Mouse (Mus musculus) mouse embryonic stem cell (cell line): ENCODE data around the gene Col9a3.

Experiments
- in situ Hi-C, 2 experiments: fragments of 300-500 bp; cut with MboI; formaldehyde crosslinking; loops; 1 replicate in 1 of 2; 3 replicates in 1 of 2; pipeline ENCODE4 v1.14.3; 2019 to 2020; ENCODE audit warnings: low sequenced_read_pairs in 2 of 2, low pct_unique_long_range_greater_than_20kb in 1 of 2, mixed read lengths in 1 of 2; ENCODE audit not compliant: unreplicated experiment in 1 of 2

Gene Col9a3

GRCm38 (mm10) chr2:180600569-180601021 lies 3.0 kb downstream of the Col9a3 start:
- in situ Hi-C loops = no loop called here

- in situ Hi-C loops = no loop called here
Observed at GRCm38 (mm10) chr2:180604781-180605180, 7.2 kb downstream of the Col9a3 start.

GRCm38 (mm10) chr2:180610283-180610682 lies 12.7 kb downstream of the Col9a3 start:
- in situ Hi-C loops = no loop called here

- in situ Hi-C loops = no loop called here
Observed at GRCm38 (mm10) chr2:180611882-180612281, 14.3 kb downstream of the Col9a3 start.

- in situ Hi-C loops = no loop called here
Observed at GRCm38 (mm10) chr2:180641576-180642554, 44.3 kb downstream of the Col9a3 start.

GRCm38 (mm10) chr2:180642555-180643260 lies 45.1 kb downstream of the Col9a3 start, which contains the start of gene Tcfl5:
Tcfl5 (minus strand) TSS chr2:180642708.
- in situ Hi-C loops = no loop called here

- in situ Hi-C loops = no loop called here
Observed at GRCm38 (mm10) chr2:180643626-180644025, 46.0 kb downstream of the Col9a3 start.

GRCm38 (mm10) chr2:180646841-180647240 lies 49.3 kb downstream of the Col9a3 start:
- in situ Hi-C loops = no loop called here

GRCm38 (mm10) chr2:180654666-180655065 lies 57.1 kb downstream of the Col9a3 start:
- in situ Hi-C loops = no loop called here

GRCm38 (mm10) chr2:180655150-180655549 lies 57.6 kb downstream of the Col9a3 start:
- in situ Hi-C loops = no loop called here

- in situ Hi-C loops = no loop called here
Observed at GRCm38 (mm10) chr2:180657394-180658013, 59.9 kb downstream of the Col9a3 start.

- in situ Hi-C loops = no loop called here
Observed at GRCm38 (mm10) chr2:180658381-180658780, 60.8 kb downstream of the Col9a3 start.

- in situ Hi-C loops = no loop called here
Observed at GRCm38 (mm10) chr2:180659353-180660150, 62.0 kb downstream of the Col9a3 start.

GRCm38 (mm10) chr2:180660521-180660920 lies 62.9 kb downstream of the Col9a3 start:
- in situ Hi-C loops = no loop called here

GRCm38 (mm10) chr2:180662008-180662407 lies 64.4 kb downstream of the Col9a3 start:
- in situ Hi-C loops = no loop called here
